Mouse (Mus musculus) forebrain, embryonic 16.5 days (tissue): Measurements from ENCODE around the gene Tmem127. TPM values are rescaled to one million over a fixed set of nuclear protein-coding genes. Genes with fewer than 3 reads are reported as not detected.
"Not testable (repeated sequence)": the region's sequence is repeated elsewhere in the genome, so short reads cannot be mapped to it uniquely, and the experiment has no call there.

Experiments used
- ATAC-seq: fragments of 200-750 bp; cut with Nextera tagmentation; 2 replicates; pipeline ENCODE4 v1.8.0; 2017; ENCODE audit warnings: mild to moderate bottlenecking, moderate library complexity
- H3K27ac ChIP-seq: fragments of 300-500 bp; sonication (generic); 2 replicates; pipeline ENCODE4 v1.5.1; 2014; ENCODE audit warnings: low read length, control low read depth
- H3K27me3 ChIP-seq: fragments of 300-500 bp; sonication (generic); replicated peaks from 2 replicates; pipeline ENCODE4 v1.6.1; 2014; ENCODE audit warnings: low read length; ENCODE audit not compliant: control insufficient read depth, insufficient read depth
- H3K36me3 ChIP-seq: fragments of 300-500 bp; sonication (generic); 2 replicates; pipeline ENCODE4 v1.6.1; 2014; ENCODE audit not compliant: control insufficient read depth, insufficient read depth
- H3K4me1 ChIP-seq: fragments of 300-500 bp; sonication (generic); replicated peaks from 2 replicates; pipeline ENCODE4 v1.6.1; 2014; ENCODE audit warnings: low read length; ENCODE audit not compliant: control insufficient read depth, insufficient read depth
- H3K4me2 ChIP-seq: fragments of 300-500 bp; sonication (generic); 2 replicates; pipeline ENCODE4 v1.6.1; 2014; ENCODE audit warnings: mild to moderate bottlenecking, low read length, control low read depth
- H3K4me3 ChIP-seq: fragments of 300-500 bp; sonication (generic); replicated peaks from 2 replicates; pipeline ENCODE4 v1.5.1; 2014; ENCODE audit warnings: mild to moderate bottlenecking, low read length, control low read depth
- H3K9ac ChIP-seq: fragments of 300-500 bp; sonication (generic); replicated peaks from 2 replicates; pipeline ENCODE4 v1.6.1; 2014; ENCODE audit warnings: low read depth, low read length, control low read depth
- H3K9me3 ChIP-seq: fragments of 300-500 bp; sonication (generic); 2 replicates; pipeline ENCODE4 v1.6.1; 2016; ENCODE audit warnings: low read length; ENCODE audit not compliant: control insufficient read depth
- WGBS: fragments of 180-500 bp; shearing (Covaris S2); extraction: QIAGEN DNeasy Blood & Tissue Kit; methylation state at CpG from one replicate; pipeline ENCODE4 v1.1.7; 2014; 5-methylcytosine and 5-hydroxymethylcytosine counted together
- polyA plus RNA-seq: library from polyadenylated mRNA; unstranded; fragments of >200 nt; fragmentation: Nextera tagmentation; extraction: Ambion mirVana; gene quantifications from 2 replicates; pipeline ENCODE4 v1.2.1, GENCODE M21; 2015

Tmem127 gene
- 49.0 and 50.1 TPM in 2 replicates for polyA plus RNA-seq

GRCm38 (mm10) chr2:127247592-127248333, at the start of gene Tmem127, which contains the start of gene Ciao1:
Gene Tmem127, plus strand, starts transcription at chr2:127247908.
Gene Ciao1, minus strand, starts transcription at chr2:127247816.
- WGBS = under 1% methylated on average over 53 of the region's 53 CpGs
- Histone ChIP-seq H3K27ac (peak within 1 kb of the TSS; percentile 73), H3K9me3 (no peaks in the 10 kb centered on the region), H3K9ac (peak within 1 kb of the TSS; percentile 95), H3K36me3 (peaks cover 10% of the 10 kb centered on the region), H3K4me1 (peaks cover 31% of the 10 kb centered on the region), H3K27me3 (no peaks in the 10 kb centered on the region), H3K4me3 (peak within 1 kb of the TSS; percentile 62), H3K4me2 (peak within 1 kb of the TSS; percentile 95)
- ATAC-seq = peak; percentile 99

GRCm38 (mm10) chr2:127204932-127205331, 42.8 kb upstream of the Tmem127 start:
- no peaks in the 10 kb centered on the region for H3K9me3 ChIP-seq

GRCm38 (mm10) chr2:127205936-127206335, 41.8 kb upstream of the Tmem127 start:
- not testable (repeated sequence) for H3K4me2 ChIP-seq, H3K9ac ChIP-seq, H3K4me3 ChIP-seq, H3K9me3 ChIP-seq, H3K27me3 ChIP-seq, H3K36me3 ChIP-seq, ATAC-seq, H3K27ac ChIP-seq
- 83% methylated on average over 4 of the region's 4 CpGs for WGBS
- peaks cover 11% of the 10 kb centered on the region for H3K4me1 ChIP-seq

More at GRCm38 (mm10) chr2:127204932-127205331, 42.8 kb upstream of the Tmem127 start:
- Histone ChIP-seq H3K36me3 (no peaks in the 10 kb centered on the region; the same call in 1 of the 2 replicates), H3K27ac (no peak overlapping the region), H3K4me3 (no peak overlapping the region), H3K4me1 (peaks cover 11% of the 10 kb centered on the region), H3K27me3 (no peaks in the 10 kb centered on the region), H3K4me2 (no peak overlapping the region), H3K9ac (no peak overlapping the region)
- no peak for ATAC-seq
- WGBS = 35% methylated on average over 3 of the region's 3 CpGs

GRCm38 (mm10) chr2:127206916-127207315, 40.8 kb upstream of the Tmem127 start:
- H3K4me1 ChIP-seq = peaks cover 11% of the 10 kb centered on the region
- H3K27ac ChIP-seq = no peak overlapping the region
- no peak for ATAC-seq
- H3K9ac ChIP-seq = no peak overlapping the region
- H3K27me3 ChIP-seq = no peaks in the 10 kb centered on the region
- 100% methylated on average over 2 of the region's 2 CpGs for WGBS
- H3K9me3 ChIP-seq = no peaks in the 10 kb centered on the region
- peaks cover 13% of the 10 kb centered on the region for H3K36me3 ChIP-seq
- H3K4me2 ChIP-seq = no peak overlapping the region
- no peak overlapping the region for H3K4me3 ChIP-seq

DNA sequence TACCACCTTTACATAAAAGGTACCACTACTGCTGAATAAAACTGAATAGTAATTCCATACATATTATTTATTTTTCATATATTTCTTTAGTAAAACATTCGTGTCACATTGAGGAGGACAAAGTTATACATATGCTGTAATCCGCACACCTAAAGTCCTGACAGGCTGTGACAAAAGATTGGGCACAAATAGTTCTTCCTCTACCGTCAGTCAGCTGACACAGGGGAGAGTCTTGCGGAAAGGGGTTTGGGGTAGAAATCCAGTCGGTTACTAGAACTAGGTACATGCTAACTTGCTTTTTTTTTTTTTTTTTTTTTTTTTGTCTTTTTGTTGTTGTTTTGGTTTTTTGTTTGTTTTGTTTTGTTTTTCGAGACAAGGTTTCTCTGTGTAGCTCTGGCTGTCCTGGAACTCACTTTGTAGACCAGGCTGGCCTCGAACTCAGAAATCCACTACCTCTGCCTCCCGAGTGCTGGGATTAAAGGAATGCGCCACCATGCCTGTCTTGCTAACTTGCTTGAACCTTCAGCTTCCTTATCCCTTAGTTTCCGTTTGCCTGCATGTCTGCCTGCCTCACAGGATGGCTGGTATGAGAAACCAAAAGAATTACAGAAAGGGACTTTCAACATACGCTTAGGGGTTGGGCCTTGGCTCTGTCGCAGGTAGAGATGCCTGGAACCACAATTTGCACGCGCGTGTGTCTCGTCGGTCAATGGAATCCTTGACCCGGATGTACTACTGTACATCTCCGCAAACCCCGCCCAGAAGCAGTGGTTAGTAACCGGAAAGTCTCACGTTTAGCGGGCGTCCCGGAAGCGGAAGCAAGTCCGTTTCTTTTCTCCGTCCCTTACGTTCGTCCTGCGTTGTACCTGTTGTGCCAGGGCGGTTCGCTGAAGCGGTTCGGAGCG, 39.9 kb upstream of the Tmem127 start, which contains the start of the genes 1810024B03Rik and Snrnp200:
Gene 1810024B03Rik, minus strand, starts transcription at position 734 of the 905 bp plus-strand sequence.
Gene Snrnp200, plus strand, starts transcription at position 840 of the 905 bp plus-strand sequence.
- H3K9ac ChIP-seq = peak within 1 kb of the TSS; percentile 85
- H3K4me2 ChIP-seq = peak within 1 kb of the TSS; percentile 93
- H3K27me3 ChIP-seq = no peaks in the 10 kb centered on the region
- H3K4me3 ChIP-seq = peak within 1 kb of the TSS; percentile 99
- peak within 1 kb of the TSS; percentile 69 for H3K27ac ChIP-seq
- peak; percentile 99 for ATAC-seq
- H3K9me3 ChIP-seq = no peaks in the 10 kb centered on the region
- WGBS = 11% methylated on average over 36 of the region's 36 CpGs
- peaks cover 21% of the 10 kb centered on the region for H3K36me3 ChIP-seq
- peaks cover 11% of the 10 kb centered on the region for H3K4me1 ChIP-seq

DNA sequence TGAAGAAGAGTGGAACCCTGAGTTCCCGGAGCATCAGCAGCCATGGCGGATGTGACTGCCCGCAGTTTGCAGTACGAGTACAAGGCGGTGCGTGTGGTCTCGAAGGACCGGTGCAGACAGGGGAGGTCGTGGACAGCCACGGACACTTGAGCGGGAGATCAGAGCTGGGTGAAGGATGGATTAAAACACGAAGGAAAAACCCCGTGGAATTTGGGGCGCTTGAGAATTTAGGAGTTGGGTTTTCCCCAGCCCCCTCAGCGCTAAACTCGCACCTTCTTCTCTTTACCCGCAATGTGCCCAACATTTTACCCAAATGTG, 39.3 kb upstream of the Tmem127 start:
- Histone ChIP-seq H3K4me1 (peaks cover 11% of the 10 kb centered on the region), H3K4me2 (peak overlapping the region; percentile 93), H3K9me3 (no peaks in the 10 kb centered on the region), H3K9ac (peak overlapping the region; percentile 85), H3K27me3 (no peaks in the 10 kb centered on the region), H3K27ac (peak overlapping the region; percentile 65), H3K4me3 (peak overlapping the region; percentile 99), H3K36me3 (peaks cover 24% of the 10 kb centered on the region)
- 0% methylated on average over 17 of the region's 17 CpGs for WGBS
- no peak for ATAC-seq

DNA sequence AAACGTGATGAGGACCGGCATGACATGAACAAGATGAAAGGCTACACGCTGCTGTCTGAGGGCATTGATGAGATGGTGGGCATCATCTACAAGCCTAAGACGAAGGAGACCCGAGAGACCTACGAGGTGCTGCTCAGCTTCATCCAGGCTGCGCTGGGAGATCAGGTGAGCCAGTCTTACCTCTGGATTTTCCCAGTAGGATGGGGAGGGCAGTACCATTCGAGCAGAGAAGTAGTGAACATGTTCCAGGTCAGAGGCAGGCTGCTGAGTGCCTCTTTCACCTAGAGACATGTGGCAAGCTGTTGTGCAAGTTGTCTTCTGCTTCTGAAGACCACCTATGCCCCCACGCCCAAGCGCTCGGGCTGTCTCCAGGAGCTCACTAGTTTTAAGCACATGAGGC, 37.0 kb upstream of the Tmem127 start:
- H3K9ac ChIP-seq = no peak overlapping the region
- WGBS = 90% methylated on average over 11 of the region's 11 CpGs
- H3K36me3 ChIP-seq = peaks cover 34% of the 10 kb centered on the region
- ATAC-seq = no peak
- no peak overlapping the region for H3K27ac ChIP-seq
- H3K9me3 ChIP-seq = no peaks in the 10 kb centered on the region
- H3K27me3 ChIP-seq = no peaks in the 10 kb centered on the region
- H3K4me3 ChIP-seq = no peak overlapping the region
- peaks cover 11% of the 10 kb centered on the region for H3K4me1 ChIP-seq
- no peak overlapping the region for H3K4me2 ChIP-seq

GRCm38 (mm10) chr2:127217746-127218145, 30.0 kb upstream of the Tmem127 start:
- no peaks in the 10 kb centered on the region for H3K9me3 ChIP-seq
- 96% methylated on average over 5 of the region's 5 CpGs for WGBS
- H3K4me3 ChIP-seq = no peak overlapping the region
- no peak overlapping the region for H3K4me2 ChIP-seq
- no peak overlapping the region for H3K27ac ChIP-seq
- no peaks in the 10 kb centered on the region for H3K27me3 ChIP-seq
- no peak overlapping the region for H3K9ac ChIP-seq
- H3K4me1 ChIP-seq = no peaks in the 10 kb centered on the region
- H3K36me3 ChIP-seq = peaks cover 57% of the 10 kb centered on the region
- no peak for ATAC-seq

DNA sequence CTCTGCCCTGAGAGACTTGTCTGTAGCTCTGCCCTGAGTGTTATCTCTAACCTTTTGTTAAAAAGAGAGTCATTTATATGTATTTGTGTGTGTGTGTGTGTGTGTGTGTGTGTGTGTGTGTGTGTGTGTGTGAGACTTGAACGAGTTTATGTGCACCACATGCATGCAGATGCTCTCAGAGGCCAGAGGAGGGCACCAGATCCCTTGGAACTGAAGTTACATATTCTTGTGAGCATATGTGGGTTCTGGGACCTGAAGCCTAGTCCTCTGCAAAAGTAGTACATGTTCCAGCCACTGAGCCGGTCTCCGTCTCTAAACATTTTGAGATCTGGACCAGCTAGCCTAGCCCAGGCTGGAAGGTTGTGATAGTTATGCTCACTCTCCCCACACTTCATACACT, 22.4 kb upstream of the Tmem127 start:
- H3K9ac ChIP-seq = no peak overlapping the region
- H3K4me1 ChIP-seq = no peaks in the 10 kb centered on the region
- 97% methylated on average over 3 of the region's 3 CpGs for WGBS
- H3K27ac ChIP-seq = no peak overlapping the region
- H3K36me3 ChIP-seq = peaks cover 79% of the 10 kb centered on the region
- H3K4me3 ChIP-seq = no peak overlapping the region
- ATAC-seq = no peak
- no peaks in the 10 kb centered on the region for H3K9me3 ChIP-seq
- no peaks in the 10 kb centered on the region for H3K27me3 ChIP-seq
- no peak overlapping the region for H3K4me2 ChIP-seq
